Mouse (Mus musculus): ENCODE measurements around the gene Zfp51.
A peak's percentile ranks its signal among the peaks of the same experiment; 100 is the strongest.
"Not testable (repeated sequence)": the region's sequence is repeated elsewhere in the genome, so short reads cannot be mapped to it uniquely, and the experiment has no call there.

The Zfp51 gene

DNA sequence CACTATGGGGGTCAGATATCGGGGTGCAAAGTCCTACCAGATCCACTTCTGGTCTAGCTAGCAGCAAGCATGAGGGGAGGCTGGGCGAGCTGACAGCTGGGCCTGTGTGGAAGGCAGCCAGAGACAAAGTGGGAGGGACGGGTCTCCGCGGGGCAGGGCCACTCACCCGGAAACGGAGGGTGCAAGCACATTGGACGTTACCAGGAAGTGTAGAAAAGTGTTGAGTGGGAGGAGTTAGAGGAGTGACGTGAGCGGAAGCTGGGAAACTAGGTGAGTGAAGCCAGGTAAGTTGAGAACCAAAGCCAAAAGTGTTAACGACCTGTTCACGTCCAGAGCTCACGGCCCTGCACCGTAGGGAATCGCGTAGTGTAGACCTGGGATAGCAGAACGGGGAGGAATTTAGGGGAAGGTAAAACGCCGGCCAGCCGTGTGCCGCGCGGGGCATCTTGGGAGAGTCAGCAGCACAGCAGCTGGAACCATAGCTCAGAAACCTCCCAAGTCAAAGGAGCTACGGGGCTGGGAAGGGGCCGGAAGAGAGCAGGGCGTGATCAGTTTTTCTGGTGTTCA, at the start of gene Zfp51:
TSS of gene Zfp51 (plus strand) at position 237 of the 567 bp plus-strand sequence.
- peak; percentile 98 for DNase-seq

DNA sequence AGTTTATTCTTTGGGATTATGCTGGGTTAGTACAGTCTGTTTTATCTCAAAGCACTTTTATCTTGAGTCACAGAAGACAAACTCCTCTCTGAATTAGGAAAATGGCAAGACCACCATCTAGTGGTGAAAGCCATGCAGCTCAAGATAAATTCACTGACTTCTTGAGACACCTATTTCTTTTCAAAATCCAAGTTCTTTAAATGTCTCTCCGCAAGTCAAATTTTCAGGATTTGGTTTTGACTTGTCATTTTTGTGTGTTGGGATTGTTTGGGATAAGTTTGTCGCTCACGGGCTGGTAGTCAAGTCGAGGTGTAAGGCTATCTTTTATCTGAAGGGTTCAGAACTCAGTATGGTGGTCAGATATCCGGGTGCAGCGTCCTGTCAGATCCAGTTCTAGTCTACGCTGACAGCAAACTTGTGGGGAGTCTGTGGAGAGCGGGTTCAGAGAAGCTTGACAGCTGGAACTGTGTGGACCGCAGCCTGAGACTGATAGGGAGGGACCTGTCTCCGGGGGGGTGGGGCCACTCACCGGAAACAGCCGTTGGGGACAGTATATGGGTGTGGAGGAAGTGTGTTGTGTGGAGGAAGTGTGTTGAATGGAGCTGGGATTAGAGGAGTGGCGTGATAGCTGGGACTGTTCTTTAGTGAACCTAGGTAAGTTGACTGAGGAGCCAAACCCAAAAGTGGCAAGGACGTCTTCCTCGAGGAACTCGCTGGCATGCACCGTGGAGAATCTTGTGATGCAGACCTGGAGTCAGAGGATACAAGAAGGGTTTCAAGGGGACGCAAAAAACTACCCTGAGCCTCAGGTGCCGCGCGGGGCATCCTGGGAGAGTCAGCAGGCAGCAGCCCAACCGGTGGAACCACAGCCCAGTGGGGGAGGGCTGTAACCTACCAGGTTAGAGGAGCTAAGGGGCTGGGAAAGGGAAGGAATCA, 27.2 kb upstream of the Zfp51 start, which contains the start of gene Zfp54:
TSS of gene Zfp54 (plus strand) at position 564 of the 936 bp plus-strand sequence.
- DNase-seq: peak; percentile 73

GRCm38 (mm10) chr17:21438806-21439400, 11.3 kb upstream of the Zfp51 start:
- DNase-seq: peak; percentile 26

- peak; percentile 90 for DNase-seq
Observed at GRCm38 (mm10) chr17:21449669-21450068, 505 bp upstream of the Zfp51 start.

DNA sequence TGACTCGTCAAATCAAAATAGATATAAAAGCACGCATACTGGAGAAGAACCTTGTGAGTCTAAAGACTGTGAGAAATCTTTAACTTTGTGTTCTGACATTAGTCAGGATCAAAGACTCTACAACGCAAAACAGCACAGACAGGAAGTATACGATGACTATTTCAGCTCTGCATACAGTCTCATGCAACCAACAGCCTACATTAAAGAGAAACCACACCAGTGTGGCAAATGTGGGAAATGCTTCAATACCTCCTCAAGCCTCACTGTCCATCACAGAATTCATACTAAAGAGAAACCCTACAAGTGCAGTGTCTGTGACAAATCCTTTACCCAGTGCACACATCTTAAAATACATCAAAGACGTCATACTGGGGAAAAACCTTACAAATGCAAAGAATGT, 13.4 kb downstream of the Zfp51 start:
- DNase-seq: no peak

GRCm38 (mm10) chr17:21472032-21472652, 22.0 kb downstream of the Zfp51 start:
- DNase-seq: no peak

DNA sequence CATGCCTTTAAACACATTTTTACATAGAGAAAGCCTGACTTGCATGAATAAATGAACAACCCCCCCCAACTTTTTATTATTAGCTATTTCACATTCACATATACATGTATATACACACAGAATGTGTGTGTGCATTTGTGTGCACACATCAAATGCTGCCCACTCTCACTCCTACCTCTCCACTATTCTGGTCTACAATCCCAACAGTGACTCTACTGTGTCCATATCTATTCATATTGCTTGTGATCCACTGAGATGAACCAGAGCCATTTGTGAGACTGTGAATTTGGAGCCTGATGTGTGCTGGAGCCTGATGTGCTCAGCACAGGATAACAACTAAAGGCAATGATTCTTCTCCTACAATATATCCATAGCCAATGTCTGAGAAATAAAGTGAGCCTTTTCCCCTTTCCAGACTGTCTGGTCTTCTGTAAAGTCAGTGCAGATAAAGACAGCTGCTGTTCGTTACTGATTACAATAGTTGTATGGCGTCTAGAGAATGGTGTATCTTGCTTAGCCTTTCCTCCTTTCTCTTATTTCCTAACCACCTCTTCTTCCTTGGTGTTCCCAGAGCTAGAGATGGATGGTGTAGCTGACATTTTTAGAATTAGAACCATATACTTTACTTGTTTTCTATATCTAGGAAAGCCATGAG, 22.6 kb downstream of the Zfp51 start:
- DNase-seq: no peak

- peak; percentile 72 for DNase-seq
Observed at GRCm38 (mm10) chr17:21473362-21474190, 23.4 kb downstream of the Zfp51 start.

DNA sequence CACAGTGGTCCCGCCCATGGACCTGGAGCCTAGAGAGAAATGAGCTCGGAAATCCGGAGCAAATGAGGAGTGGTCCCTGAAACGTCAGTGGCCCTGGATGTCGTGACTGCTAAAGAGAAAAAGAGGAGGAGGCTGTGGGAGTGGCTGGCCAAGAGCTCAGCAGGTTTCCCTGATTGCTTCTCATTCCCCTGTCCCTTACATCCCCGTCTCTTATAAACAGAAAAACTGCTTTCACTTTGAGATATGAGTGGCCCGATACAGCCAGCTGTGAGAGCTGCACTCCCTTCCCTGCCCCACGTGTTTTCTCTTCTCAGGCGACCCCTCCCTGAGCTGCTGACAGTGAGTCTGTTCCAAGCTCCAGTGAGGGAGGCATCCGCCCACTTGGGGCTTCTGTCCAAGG, 24.6 kb downstream of the Zfp51 start:
- DNase-seq: peak; percentile 21

GRCm38 (mm10) chr17:21475290-21475689, 25.1 kb downstream of the Zfp51 start:
- DNase-seq: not testable (repeated sequence)

DNA sequence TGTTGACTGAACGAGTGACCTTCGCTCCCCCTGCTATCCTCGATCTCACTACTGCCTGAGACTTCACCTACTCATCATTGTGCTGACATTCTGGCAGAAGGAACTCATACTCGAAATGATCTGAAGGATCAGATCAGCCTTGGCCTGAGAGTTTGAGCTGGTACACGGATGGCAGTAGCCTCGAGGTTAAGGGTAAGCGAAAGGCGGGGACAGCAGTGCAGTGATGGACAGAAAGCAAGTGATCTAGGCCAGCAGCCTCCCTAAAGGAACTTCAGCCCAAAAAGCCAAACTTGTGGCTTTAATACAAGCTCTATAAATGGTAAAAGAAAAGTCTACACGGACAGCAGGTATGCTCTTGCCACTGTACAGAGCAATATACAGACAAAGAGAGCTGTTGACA, 26.2 kb downstream of the Zfp51 start:
- not testable (repeated sequence) for DNase-seq

GRCm38 (mm10) chr17:21478103-21478777, 28.1 kb downstream of the Zfp51 start:
- DNase-seq: not testable (repeated sequence)

DNA sequence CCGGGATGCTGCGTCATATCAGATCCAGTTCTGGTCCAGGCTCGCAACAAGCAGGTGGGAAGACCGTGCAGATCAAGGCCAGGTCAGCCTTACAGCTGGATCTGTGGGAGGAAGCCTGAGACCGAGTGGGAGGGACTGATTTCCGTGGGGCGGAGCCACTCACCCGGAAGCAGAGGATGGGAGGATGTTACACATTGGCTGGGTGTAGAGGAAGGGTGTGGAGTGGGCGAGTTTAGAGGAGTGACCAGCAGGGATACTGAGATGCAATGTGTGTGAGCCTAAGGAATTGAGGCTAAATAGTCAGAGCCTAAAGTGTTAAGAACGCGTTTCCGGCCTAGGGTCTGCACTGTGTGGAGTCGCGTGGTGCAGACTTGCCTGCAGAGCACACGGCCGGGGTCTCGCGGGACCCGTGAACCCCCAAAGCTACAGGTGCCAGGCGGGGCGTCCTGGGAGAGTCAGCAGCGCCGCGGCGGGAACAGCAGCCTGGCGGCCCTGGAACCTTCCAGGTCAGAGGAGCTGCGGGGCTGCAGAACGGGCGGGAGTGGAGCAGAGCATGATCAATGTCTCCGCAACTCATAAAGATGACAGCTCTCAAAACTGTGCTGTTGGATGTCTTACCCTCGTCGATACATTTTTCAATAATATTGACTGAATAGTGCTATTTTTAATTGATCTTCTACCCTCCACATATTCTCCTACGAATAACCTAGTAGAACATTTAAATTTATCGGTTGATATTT, 38.8 kb downstream of the Zfp51 start, which contains the start of gene Zfp53:
TSS of gene Zfp53 (plus strand) at position 239 of the 740 bp plus-strand sequence.
- peak; percentile 94 for DNase-seq

GRCm38 (mm10) chr17:21489500-21490001, 39.4 kb downstream of the Zfp51 start:
- DNase-seq: no peak

- DNase-seq: no peak
Observed at GRCm38 (mm10) chr17:21501365-21501764, 51.2 kb downstream of the Zfp51 start.

- no peak for DNase-seq
Observed at GRCm38 (mm10) chr17:21504524-21504923, 54.4 kb downstream of the Zfp51 start.

- DNase-seq: no peak
Observed at GRCm38 (mm10) chr17:21506258-21506657, 56.1 kb downstream of the Zfp51 start.

GRCm38 (mm10) chr17:21509756-21510155, 59.6 kb downstream of the Zfp51 start:
- no peak for DNase-seq
